Mouse (Mus musculus) stomach, embryonic 15.5 days (tissue): ENCODE data around the gene Aox4. TPM values are rescaled to one million over a fixed set of nuclear protein-coding genes. Genes with fewer than 3 reads are reported as not detected.

Experiments
- ATAC-seq: fragments of 200-750 bp; cut with Nextera tagmentation; 2 replicates; pipeline ENCODE4 v1.8.0; 2017; ENCODE audit warnings: low read depth, moderate number of reproducible peaks, moderate TSS enrichment; ENCODE audit not compliant: insufficient read depth, low FRiP score
- H3K27ac ChIP-seq: fragments of 300-500 bp; sonication (generic); 2 replicates; pipeline ENCODE4 v1.5.1; 2015; ENCODE audit warnings: mild to moderate bottlenecking, inconsistent platforms
- H3K27me3 ChIP-seq: fragments of 300-500 bp; sonication (generic); replicated peaks from 2 replicates; pipeline ENCODE4 v1.6.1; 2015; ENCODE audit warnings: inconsistent platforms
- H3K36me3 ChIP-seq: fragments of 300-500 bp; sonication (generic); 2 replicates; pipeline ENCODE4 v1.6.1; 2015; ENCODE audit warnings: inconsistent platforms
- H3K4me1 ChIP-seq: fragments of 300-500 bp; sonication (generic); 2 replicates; pipeline ENCODE4 v1.6.1; 2015; ENCODE audit warnings: inconsistent platforms
- H3K4me2 ChIP-seq: fragments of 300-500 bp; sonication (generic); 2 replicates; pipeline ENCODE4 v1.6.1; 2015; ENCODE audit warnings: mild to moderate bottlenecking, inconsistent platforms
- H3K4me3 ChIP-seq: fragments of 300-500 bp; sonication (generic); replicated peaks from 2 replicates; pipeline ENCODE4 v1.5.1; 2015; ENCODE audit warnings: inconsistent platforms
- H3K9ac ChIP-seq: fragments of 300-500 bp; sonication (generic); 2 replicates; pipeline ENCODE4 v1.6.1; 2015; ENCODE audit warnings: inconsistent platforms
- H3K9me3 ChIP-seq: fragments of 300-500 bp; sonication (generic); 2 replicates; pipeline ENCODE4 v1.6.1; 2016; ENCODE audit warnings: inconsistent platforms
- WGBS: fragments of 180-500 bp; shearing (Covaris S2); methylation state at CpG from one replicate; pipeline ENCODE4 v1.1.7; 2015; 5-methylcytosine and 5-hydroxymethylcytosine counted together
- polyA plus RNA-seq: library from polyadenylated mRNA; unstranded; fragments of >200 nt; fragmentation: Nextera tagmentation; extraction: Ambion mirVana; gene quantifications from 2 replicates; pipeline ENCODE4 v1.2.1, GENCODE M21; 2015

The Aox4 gene
- polyA plus RNA-seq, 1 experiment from 2014 or later = 0.13 TPM

DNA sequence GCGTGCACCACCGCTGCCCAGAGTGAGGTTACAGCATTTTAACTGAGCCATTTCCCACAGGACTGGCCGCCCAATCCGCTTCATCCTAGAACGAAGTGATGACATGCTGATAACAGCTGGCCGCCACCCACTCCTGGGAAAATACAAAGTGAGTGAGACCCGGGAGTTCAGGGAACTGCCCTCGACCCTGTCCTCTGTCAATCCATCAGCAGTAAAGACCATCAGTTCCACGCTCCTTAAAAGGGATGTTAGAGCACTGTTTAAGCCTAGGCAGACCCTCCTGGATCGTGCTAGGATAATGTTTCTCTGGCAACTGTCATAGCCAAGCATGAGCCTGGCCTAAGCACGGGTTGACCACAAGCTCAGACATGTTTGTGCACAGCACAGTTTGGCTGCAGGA, 43.3 kb downstream of the Aox4 start:
- Histone ChIP-seq H3K4me1 (no peaks in the 10 kb centered on the region), H3K4me2 (no peak overlapping the region), H3K9ac (no peak overlapping the region), H3K36me3 (no peaks in the 10 kb centered on the region), H3K27ac (no peak overlapping the region), H3K27me3 (no peaks in the 10 kb centered on the region), H3K9me3 (no peaks in the 10 kb centered on the region), H3K4me3 (no peak overlapping the region)
- ATAC-seq = no peak
- WGBS = 54% methylated on average over 11 of the region's 11 CpGs

DNA sequence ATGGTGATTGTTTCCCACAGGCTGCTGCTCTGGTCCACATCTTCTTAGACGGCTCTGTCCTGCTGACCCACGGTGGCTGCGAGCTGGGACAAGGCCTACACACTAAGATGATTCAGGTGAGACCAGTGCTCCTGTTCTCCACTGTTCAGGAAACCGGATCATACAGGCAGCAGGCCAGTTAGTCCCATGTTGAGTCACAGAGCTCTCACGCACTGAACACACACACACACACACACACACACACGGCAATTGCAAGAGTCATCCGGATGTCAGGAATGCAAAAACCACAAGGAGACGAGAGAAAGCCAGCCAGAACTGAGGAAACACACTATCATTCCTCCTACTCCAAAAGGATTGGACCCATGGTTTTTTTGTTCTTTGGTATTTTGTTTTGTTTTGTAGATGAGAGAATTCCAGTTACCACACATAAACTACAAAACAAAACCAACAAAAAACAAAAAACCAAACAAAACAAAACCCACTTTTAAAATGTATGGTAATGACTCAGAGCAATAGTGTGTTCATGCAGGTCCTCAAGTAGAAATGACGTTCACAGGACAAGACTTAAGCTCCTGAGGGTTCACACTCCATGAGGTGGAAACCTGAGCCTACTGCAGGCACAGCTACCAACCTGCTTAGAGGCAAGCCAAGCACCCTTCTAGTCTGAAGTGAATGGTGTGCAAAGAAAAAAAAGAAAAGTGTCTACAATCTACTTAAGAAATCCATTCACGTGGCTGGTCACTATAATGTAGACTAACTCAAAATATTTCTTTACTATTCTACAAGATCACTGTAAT, 47.2 kb downstream of the Aox4 start:
- Histone ChIP-seq H3K4me1 (no peaks in the 10 kb centered on the region), H3K27me3 (no peaks in the 10 kb centered on the region), H3K36me3 (no peaks in the 10 kb centered on the region), H3K9ac (no peak overlapping the region), H3K4me2 (no peak overlapping the region), H3K9me3 (no peaks in the 10 kb centered on the region), H3K4me3 (no peak overlapping the region), H3K27ac (no peak overlapping the region)
- 73% methylated on average over 10 of the region's 10 CpGs for WGBS
- ATAC-seq = no peak

DNA sequence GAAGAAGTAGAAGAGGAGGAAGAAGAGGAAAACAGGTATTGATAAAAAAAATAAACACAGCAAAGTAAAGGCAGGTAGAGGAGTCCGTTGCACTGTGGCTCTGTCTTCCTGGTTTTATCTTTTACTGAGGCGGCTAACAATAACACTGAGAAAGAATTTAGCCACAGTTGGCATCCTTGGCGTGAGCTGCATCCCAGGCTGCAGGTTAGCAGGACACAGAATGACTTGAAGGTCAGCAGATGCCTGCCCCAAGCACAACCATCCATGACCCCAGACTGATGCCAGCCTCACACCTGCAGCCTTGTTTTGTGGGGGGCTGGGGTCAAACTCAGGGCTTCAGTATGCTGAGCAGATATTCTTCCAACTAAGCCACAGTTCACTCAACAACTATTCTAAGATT, 50.1 kb downstream of the Aox4 start:
- H3K36me3 ChIP-seq = no peaks in the 10 kb centered on the region
- WGBS = 39% methylated on average over 3 of the region's 3 CpGs
- H3K27ac ChIP-seq = no peak overlapping the region
- no peaks in the 10 kb centered on the region for H3K27me3 ChIP-seq
- H3K4me3 ChIP-seq = no peak overlapping the region
- H3K9me3 ChIP-seq = no peaks in the 10 kb centered on the region
- no peak overlapping the region for H3K4me2 ChIP-seq
- no peak overlapping the region for H3K9ac ChIP-seq
- no peak for ATAC-seq
- no peaks in the 10 kb centered on the region for H3K4me1 ChIP-seq

DNA sequence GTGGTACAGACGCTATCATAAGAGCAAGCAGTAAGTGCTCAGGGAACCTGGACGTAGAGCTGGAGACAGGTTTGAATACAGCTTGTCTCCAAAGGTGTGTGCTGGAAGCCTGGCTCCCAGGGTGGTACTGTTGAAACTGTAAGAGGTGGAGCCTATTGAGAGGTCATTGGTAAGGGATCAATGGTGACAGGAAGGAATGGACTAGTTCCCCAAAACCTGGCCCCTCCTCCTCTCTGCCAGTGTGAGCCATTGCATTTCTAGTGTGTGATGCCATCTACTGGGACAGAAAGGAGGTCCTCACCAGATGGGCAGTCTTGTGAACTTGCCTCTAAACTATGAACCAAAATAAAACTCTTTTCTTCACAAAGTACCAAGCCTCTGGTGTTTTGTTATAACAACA, 58.0 kb downstream of the Aox4 start:
- no peaks in the 10 kb centered on the region for H3K36me3 ChIP-seq
- no peak for ATAC-seq
- H3K27me3 ChIP-seq = no peaks in the 10 kb centered on the region; the same call in 1 of the 2 replicates
- H3K27ac ChIP-seq = no peak overlapping the region
- H3K4me3 ChIP-seq = no peak overlapping the region
- no peaks in the 10 kb centered on the region for H3K9me3 ChIP-seq
- H3K4me1 ChIP-seq = no peaks in the 10 kb centered on the region
- H3K9ac ChIP-seq = no peak overlapping the region
- no peak overlapping the region for H3K4me2 ChIP-seq
- 82% methylated on average over 2 of the region's 2 CpGs for WGBS

GRCm38 (mm10) chr1:58270807-58271569, 60.8 kb downstream of the Aox4 start:
- no peak for ATAC-seq
- H3K9me3 ChIP-seq = no peaks in the 10 kb centered on the region
- H3K4me2 ChIP-seq = no peak overlapping the region
- H3K4me3 ChIP-seq = no peak overlapping the region
- WGBS = 51% methylated on average over 6 of the region's 6 CpGs
- H3K4me1 ChIP-seq = no peaks in the 10 kb centered on the region
- no peaks in the 10 kb centered on the region for H3K36me3 ChIP-seq
- H3K27me3 ChIP-seq = no peaks in the 10 kb centered on the region; the same call in 1 of the 2 replicates
- H3K9ac ChIP-seq = no peak overlapping the region
- no peak overlapping the region for H3K27ac ChIP-seq

GRCm38 (mm10) chr1:58275879-58276278, 65.7 kb downstream of the Aox4 start:
- no peak overlapping the region for H3K27ac ChIP-seq
- no peak overlapping the region for H3K4me3 ChIP-seq
- no peaks in the 10 kb centered on the region for H3K27me3 ChIP-seq
- ATAC-seq = no peak
- H3K9ac ChIP-seq = no peak overlapping the region
- no peaks in the 10 kb centered on the region for H3K36me3 ChIP-seq
- no peak overlapping the region for H3K4me2 ChIP-seq
- whole genome bisulfite sequencing = 23% methylated on average over 9 of the region's 9 CpGs
- H3K4me1 ChIP-seq = 0 out of 2 replicates have a peak, but pooled peaks cover 3% of the 10 kb centered on the region
- H3K9me3 ChIP-seq = no peaks in the 10 kb centered on the region

- Histone ChIP-seq H3K9me3 (no peaks in the 10 kb centered on the region), H3K9ac (no peak within 1 kb of the TSS), H3K4me2 (no peak within 1 kb of the TSS), H3K27me3 (no peaks in the 10 kb centered on the region), H3K4me1 (0 out of 2 replicates have a peak, but pooled peaks cover 3% of the 10 kb centered on the region), H3K4me3 (no peak within 1 kb of the TSS), H3K27ac (no peak within 1 kb of the TSS), H3K36me3 (no peaks in the 10 kb centered on the region)
- ATAC-seq = no peak
- WGBS = 82% methylated on average over 5 of the region's 5 CpGs
These were observed 67.8 kb downstream of the Aox4 start, which contains the start of gene Aox2 for GRCm38 (mm10) chr1:58278026-58278425. Gene Aox2, plus strand, starts transcription at chr1:58278326.

- ATAC-seq = no peak
- 63% methylated on average over 7 of the region's 7 CpGs for WGBS
- Histone ChIP-seq H3K4me2 (no peak overlapping the region), H3K4me3 (no peak overlapping the region), H3K27ac (no peak overlapping the region), H3K4me1 (0 out of 2 replicates have a peak, but pooled peaks cover 3% of the 10 kb centered on the region), H3K36me3 (no peaks in the 10 kb centered on the region), H3K27me3 (no peaks in the 10 kb centered on the region), H3K9me3 (no peaks in the 10 kb centered on the region), H3K9ac (no peak overlapping the region)
These were observed 68.3 kb downstream of the Aox4 start for GRCm38 (mm10) chr1:58278513-58278912.

- H3K4me2 ChIP-seq = no peak overlapping the region
- H3K27ac ChIP-seq = no peak overlapping the region
- 0 out of 2 replicates have a peak, but pooled peaks cover 3% of the 10 kb centered on the region for H3K4me1 ChIP-seq
- H3K9me3 ChIP-seq = no peaks in the 10 kb centered on the region
- ATAC-seq = no peak
- H3K4me3 ChIP-seq = no peak overlapping the region
- H3K9ac ChIP-seq = no peak overlapping the region
- 74% methylated on average over 4 of the region's 4 CpGs for WGBS
- no peaks in the 10 kb centered on the region for H3K36me3 ChIP-seq
- H3K27me3 ChIP-seq = no peaks in the 10 kb centered on the region
These were observed 70.2 kb downstream of the Aox4 start for GRCm38 (mm10) chr1:58280381-58280780.

DNA sequence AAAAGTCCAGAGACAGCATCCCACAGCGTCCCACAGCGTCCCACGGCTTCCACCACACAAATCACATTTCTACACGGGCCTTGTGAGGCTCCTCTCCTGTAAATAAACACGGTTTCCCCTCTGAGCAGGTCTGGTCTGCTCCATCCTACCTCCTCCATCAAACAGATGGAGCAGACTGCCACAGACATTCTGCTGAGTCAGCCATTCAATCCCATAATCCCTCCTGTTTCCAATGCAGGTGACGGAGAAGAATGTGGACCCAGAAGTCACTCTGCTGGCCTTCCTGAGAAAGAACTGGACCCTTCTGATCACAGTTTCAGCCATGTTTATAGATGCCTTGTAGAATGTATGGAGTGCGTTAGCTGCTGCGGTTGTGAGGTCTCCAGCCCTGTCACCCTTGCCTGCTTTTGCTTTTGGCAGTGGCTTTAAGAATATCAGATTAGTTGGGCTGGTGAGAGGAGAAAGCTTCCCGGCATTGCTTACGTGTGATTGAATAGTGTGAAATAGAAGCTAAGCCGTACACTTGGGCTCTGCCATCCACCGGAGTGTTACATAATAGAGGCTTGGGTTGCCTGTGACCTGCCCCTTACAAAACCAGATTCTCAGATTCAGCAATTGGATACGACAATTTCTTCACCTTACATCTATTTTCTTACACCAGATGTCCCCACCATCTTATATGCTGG, 70.9 kb downstream of the Aox4 start:
- 58% methylated on average over 13 of the region's 13 CpGs for WGBS
- Histone ChIP-seq H3K4me1 (0 out of 2 replicates have a peak, but pooled peaks cover 3% of the 10 kb centered on the region), H3K9ac (no peak overlapping the region), H3K27ac (no peak overlapping the region), H3K4me2 (no peak overlapping the region), H3K36me3 (no peaks in the 10 kb centered on the region), H3K4me3 (no peak overlapping the region), H3K9me3 (no peaks in the 10 kb centered on the region), H3K27me3 (no peaks in the 10 kb centered on the region)
- no peak for ATAC-seq

GRCm38 (mm10) chr1:58281625-58281988, 71.4 kb downstream of the Aox4 start:
- Histone ChIP-seq H3K36me3 (no peaks in the 10 kb centered on the region), H3K27ac (no peak overlapping the region), H3K9me3 (no peaks in the 10 kb centered on the region), H3K4me3 (no peak overlapping the region), H3K4me1 (0 out of 2 replicates have a peak, but pooled peaks cover 3% of the 10 kb centered on the region), H3K27me3 (no peaks in the 10 kb centered on the region), H3K4me2 (no peak overlapping the region), H3K9ac (no peak overlapping the region)
- WGBS = 64% methylated on average over 4 of the region's 4 CpGs
- ATAC-seq = no peak

DNA sequence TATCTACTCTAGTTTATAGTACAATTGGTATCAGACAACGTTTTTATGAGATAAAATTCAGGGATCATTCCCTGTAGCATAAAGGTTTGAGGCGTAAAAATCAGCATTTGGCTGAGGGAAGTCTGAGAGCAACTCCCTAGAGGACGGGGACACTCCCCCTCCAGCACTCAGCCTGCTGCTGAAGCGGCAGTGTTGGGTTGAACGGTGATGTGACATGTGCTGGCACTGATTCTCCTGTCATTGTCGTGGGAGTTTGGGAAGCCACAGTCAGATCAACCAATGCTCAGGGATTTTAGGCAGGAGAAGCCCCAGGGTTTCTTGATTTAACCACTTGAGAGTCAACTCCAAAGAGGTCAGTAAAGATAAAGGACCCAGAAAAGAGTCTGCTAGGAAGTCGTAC, 74.3 kb downstream of the Aox4 start:
- 62% methylated on average over 7 of the region's 7 CpGs for WGBS

More for the DNA sequence above, 74.3 kb downstream of the Aox4 start:
- Histone ChIP-seq H3K4me3 (no peak overlapping the region), H3K9me3 (no peaks in the 10 kb centered on the region), H3K27me3 (no peaks in the 10 kb centered on the region), H3K4me1 (no peaks in the 10 kb centered on the region), H3K36me3 (no peaks in the 10 kb centered on the region), H3K4me2 (no peak overlapping the region), H3K27ac (no peak overlapping the region), H3K9ac (no peak overlapping the region)
- ATAC-seq = no peak
